Mouse (Mus musculus): Measurements from ENCODE around the gene Chat.
A peak's percentile ranks its signal among the peaks of the same experiment; 100 is the strongest.
"Not testable (repeated sequence)": the region's sequence is repeated elsewhere in the genome, so short reads cannot be mapped to it uniquely, and the experiment has no call there.

Chat gene

GRCm38 (mm10) chr14:32452552-32452951 is 13.2 kb downstream of the Chat start:
- DNase-seq (ENCODE audit: low spot score): no peak

- DNase-seq (ENCODE audit: low spot score): no peak
Measured at GRCm38 (mm10) chr14:32446989-32447388, 18.8 kb downstream of the Chat start.

- no peak for DNase-seq (ENCODE audit: low spot score)
Measured at GRCm38 (mm10) chr14:32443446-32443845, 22.3 kb downstream of the Chat start.

- DNase-seq (ENCODE audit: low spot score): no peak
Measured at GRCm38 (mm10) chr14:32439744-32440143, 26.0 kb downstream of the Chat start.

GRCm38 (mm10) chr14:32439316-32439715 is 26.5 kb downstream of the Chat start:
- no peak for DNase-seq (ENCODE audit: low spot score)

DNA sequence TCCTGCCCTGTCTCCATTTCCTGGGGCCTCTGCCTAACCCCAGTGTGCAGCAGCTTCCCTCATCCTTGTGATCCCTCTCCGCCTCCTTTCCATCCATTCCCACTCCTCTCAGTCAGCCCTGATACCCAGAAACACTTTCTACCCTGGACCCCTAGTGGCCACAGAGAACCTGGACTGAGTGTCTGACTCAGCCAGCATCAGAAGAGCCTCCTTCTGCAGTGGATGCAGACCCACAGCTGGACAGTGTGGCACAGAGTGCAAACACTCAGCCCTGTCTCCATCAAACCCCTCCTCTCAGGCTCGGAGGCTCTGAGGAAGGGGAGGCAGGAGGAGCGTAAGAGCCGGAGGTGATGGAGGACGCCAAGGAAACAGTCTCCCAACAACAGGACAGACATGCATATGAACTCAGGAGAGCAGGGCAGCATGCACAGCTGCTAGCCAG is 28.4 kb downstream of the Chat start:
- no peak for DNase-seq (ENCODE audit: low spot score)

GRCm38 (mm10) chr14:32429030-32429602 is 36.7 kb downstream of the Chat start:
- no peak for DNase-seq (ENCODE audit: low spot score)

- no peak for DNase-seq (ENCODE audit: low spot score)
Measured at GRCm38 (mm10) chr14:32423946-32424345, 41.8 kb downstream of the Chat start.

DNA sequence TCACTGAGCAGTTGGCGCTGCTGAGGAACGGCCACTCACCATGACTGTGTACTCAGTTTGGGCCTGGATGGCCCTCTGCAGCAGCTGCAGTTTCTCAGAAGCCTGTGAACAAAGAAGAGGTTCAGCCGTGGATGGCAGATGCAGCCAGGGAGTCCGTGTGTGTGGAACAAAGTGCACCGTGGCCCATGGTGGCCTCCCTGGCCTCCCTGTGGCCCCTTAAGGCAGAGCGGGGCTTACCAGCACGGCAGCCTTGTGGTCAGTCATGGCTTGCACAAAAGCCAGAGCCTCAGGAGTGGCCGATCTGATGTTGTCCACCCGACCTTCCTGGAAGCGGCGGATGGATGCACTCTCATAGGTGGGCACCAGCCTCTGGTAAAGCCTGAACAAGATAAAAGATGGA is 47.0 kb downstream of the Chat start:
- no peak for DNase-seq (ENCODE audit: low spot score)

- no peak for DNase-seq (ENCODE audit: low spot score)
Measured at GRCm38 (mm10) chr14:32412075-32412474, 53.7 kb downstream of the Chat start.

DNA sequence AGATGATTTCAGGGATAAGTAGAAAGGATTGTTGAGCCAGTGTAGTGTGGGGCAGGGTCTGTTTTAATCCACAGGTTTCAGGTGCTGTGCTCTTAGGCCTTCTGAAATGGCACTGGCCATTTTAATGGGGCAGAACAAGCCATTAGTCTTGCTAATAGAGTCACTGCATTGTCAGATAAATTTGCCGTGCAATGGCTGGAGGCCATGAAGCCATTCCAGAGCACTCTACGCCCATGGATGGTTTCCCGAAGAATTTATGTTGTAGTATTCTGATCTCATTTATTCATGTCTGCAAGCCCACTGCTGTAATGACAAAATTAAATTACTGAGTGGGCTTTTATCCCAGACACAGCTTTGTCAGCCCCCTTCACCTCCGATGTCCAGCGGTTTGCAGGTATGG is 55.7 kb downstream of the Chat start:
- DNase-seq (ENCODE audit: low spot score): no peak

DNA sequence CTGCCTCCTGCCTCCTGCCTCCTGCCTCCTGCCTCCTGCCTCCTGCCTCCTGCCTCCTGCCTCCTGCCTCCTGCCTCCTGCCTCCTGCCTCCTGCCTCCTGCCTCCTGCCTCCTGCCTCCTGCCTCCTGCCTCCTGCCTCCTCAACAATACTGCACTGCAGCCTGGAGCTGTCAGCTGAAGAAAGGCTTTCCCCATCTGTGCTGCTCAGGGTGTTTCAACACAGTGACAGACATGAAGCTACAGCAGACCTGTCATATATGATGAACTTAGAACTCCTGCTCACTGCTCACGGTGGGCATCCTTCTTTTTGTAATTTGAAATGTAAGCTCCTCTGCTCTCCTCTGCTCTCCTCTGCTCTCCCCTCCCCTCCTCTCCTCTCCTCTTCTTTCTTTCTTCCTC is 60.4 kb downstream of the Chat start:
- not testable (repeated sequence) for DNase-seq (ENCODE audit: low spot score)

DNA sequence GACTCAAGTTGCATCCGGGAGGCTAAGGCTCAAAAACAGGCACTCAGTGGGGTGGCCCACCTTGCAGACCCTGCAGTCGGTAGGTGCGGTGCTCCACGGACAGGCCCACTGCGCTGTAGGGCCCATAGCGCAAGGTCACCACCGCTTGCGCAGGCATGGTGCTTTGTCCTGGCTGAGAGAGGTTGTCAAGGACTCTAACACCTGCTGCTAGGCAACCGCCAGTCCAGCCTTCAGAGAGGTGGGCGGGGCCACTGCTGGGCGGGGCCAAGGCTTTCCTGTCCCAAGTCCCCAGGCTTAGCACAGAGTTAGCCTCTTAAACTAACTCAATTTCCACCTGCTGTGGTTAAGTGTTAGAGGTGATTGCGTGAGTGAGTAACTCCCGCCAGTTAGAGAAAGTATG is 77.6 kb downstream of the Chat start, which contains the start of gene 1700024G13Rik:
Gene 1700024G13Rik, minus strand, starts transcription at position 196 of the 400 bp plus-strand sequence.
- DNase-seq (ENCODE audit: low spot score): peak; percentile 50

DNA sequence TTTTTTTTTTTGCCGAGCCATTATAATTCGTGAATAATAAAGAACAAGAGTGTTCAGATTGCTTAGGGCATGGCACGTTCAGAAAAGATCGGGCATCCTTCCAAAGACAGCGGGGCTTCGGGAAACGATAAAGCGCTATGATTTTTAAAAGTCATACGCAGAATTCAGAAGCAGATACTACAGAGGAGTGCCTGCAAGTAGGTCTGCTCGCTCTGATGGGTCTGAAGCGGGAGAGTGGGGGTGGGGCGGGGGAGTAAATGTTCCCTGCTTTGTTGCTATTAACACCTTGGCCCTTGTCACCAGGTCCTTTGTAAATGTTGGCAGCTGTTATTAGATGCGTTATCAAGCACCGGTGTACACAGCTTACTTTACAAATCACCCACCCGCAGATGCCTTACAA is 84.2 kb downstream of the Chat start:
- DNase-seq (ENCODE audit: low spot score): no peak

DNA sequence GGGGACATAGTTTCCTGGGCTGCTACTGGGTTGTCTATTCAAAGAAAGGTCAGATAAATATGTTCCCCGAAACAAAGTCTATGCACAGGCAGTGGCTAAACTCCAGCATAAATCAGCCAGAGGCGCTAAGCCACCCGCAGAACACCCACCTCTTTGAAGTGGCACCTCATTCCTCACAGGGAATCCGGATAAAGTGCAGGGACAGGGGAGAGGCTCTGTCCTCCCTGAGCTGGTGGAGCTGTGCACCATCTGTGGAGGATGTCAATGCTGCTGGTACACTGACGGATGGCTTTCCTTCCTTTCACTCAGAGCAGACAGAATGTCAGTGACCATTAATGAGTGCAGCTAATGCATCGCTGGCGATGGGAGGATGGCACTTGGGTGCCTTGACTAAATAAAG is 84.7 kb downstream of the Chat start:
- DNase-seq (ENCODE audit: low spot score): no peak

- DNase-seq (ENCODE audit: low spot score): peak; percentile 5
Measured at GRCm38 (mm10) chr14:32380099-32380480, 85.7 kb downstream of the Chat start.

- no peak for DNase-seq (ENCODE audit: low spot score)
Measured at GRCm38 (mm10) chr14:32379395-32380098, 86.2 kb downstream of the Chat start.

GRCm38 (mm10) chr14:32372510-32372909 is 93.3 kb downstream of the Chat start:
- no peak for DNase-seq (ENCODE audit: low spot score)

- DNase-seq (ENCODE audit: low spot score): no peak
Measured at GRCm38 (mm10) chr14:32369756-32370155, 96.0 kb downstream of the Chat start.

- DNase-seq (ENCODE audit: low spot score): no peak
Measured at GRCm38 (mm10) chr14:32364359-32364758, 101.4 kb downstream of the Chat start.
